Mouse (Mus musculus): ENCODE data around the gene Ssc4d.

Gene Ssc4d

GRCm38 (mm10) chr5:135935641-135936190 is 38.6 kb downstream of the Ssc4d start:
- no peak for DNase-seq

DNA sequence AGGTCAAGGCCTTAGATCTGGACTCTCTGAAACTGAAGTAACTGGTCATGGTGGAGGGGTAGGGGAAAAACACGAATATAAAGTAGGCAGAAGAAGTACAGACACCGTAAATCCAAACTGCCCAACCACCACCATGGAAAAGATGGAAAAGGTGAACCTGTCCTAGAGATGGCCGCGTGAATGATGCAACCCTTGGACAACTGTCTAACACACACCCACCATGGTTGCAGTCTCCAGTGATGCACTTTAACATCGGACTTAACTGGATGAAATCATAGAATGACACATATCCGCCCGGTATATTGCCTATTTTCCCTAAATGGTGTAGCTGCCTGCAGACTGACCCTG is 39.2 kb downstream of the Ssc4d start:
- DNase-seq = no peak

- DNase-seq = peak; percentile 99
Measured at GRCm38 (mm10) chr5:135934481-135935175, 39.7 kb downstream of the Ssc4d start, which contains the start of gene Ywhag. Ywhag (minus strand) TSS chr5:135934616.

- peak; percentile 91 for DNase-seq
Measured at GRCm38 (mm10) chr5:135933900-135934441, 40.4 kb downstream of the Ssc4d start.

GRCm38 (mm10) chr5:135933222-135933899 is 41.0 kb downstream of the Ssc4d start:
- DNase-seq = no peak

DNA sequence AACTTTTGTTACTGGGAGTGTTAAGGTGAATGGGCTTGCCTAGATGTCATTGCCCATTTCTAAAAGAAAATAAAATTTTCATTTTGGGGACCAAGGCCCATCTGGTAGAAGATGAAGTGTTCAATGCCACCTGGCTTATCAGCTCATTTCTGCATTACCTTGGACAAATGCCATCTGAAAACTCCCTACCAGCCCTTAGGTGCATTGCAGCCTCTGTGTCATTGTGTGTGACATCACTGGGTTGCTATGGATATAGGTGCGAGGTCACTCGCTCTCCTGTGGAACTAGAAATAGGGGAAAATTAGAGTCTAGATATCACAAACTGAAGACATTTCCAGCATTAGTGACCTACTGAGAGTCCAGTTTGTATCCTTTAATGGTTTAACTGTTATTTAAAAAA is 42.0 kb downstream of the Ssc4d start:
- DNase-seq = peak; percentile 38 to 53

DNA sequence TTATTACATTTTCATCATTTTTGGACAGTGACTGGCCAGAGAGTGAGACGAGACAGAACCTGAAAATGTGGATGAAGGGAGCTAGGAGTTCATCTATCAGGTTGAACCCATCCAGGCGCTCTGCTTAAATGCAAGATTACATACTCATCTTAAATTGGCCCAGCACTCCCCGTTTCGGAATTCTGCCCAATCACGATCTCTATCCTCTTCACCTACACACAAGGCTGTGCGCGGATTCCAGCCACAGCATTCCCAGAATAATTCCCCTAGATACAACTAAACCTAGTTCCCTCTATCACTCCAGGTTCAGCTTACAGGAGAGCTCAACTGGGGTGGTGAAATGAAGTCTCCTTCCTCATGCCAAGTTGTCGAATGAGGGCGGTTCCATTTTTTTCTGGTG is 42.8 kb downstream of the Ssc4d start:
- no peak for DNase-seq

DNA sequence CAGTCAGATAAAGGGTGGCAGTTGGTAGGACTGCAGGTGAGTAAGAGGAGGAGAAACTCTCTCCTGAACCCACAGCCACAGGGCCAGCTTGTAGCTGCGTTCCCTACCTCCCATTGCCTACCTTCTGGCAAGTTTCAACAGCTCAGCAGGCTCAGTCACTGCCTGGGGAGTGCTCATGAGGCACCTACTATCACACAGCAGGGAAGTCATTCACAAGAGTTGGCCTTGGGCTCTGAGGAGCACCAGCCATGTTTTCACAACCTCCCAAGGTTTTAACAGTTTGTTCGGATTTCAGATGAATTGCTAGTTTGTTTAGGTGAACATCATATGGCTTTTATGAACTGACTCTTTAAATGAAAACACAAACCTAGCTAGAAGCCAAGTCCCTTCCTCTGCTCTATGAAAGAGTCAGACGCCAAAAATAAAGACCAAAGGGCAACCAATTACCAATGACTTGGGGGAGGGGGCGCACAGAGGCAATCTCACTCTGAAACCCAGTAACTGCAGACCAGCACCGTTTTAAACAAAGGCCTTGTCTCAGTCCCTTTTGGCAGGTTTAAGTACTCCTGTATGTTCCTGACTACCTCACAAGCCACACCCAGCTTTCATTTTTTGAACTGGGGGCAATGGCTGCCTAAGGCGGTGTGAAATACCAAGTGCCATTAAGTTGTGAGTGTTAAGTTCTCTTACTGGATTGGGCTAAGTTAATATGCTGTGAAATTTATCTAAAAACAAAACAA is 44.5 kb downstream of the Ssc4d start:
- DNase-seq = no peak

DNA sequence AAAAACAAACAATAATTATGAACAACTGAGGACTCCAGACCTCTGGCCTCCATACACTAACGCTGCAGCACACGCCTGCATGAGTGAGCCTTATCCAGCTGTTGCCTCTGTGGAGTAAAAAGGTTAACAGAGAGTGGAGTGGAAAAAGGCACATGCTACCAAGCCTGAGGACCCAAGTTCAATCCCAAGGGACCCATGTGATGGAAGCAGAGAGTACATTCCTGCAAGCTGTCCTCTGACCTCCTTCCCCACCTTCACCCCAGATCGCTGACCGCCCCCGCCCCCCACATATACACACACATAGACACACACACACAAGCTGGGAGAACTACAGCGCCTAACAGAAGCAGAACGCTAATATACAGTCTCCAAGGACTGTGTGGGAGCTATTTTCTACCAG is 50.4 kb downstream of the Ssc4d start:
- no peak for DNase-seq

GRCm38 (mm10) chr5:135919902-135920301 is 54.4 kb downstream of the Ssc4d start:
- no peak for DNase-seq

- DNase-seq = no peak
Measured at GRCm38 (mm10) chr5:135918593-135918992, 55.7 kb downstream of the Ssc4d start.

DNA sequence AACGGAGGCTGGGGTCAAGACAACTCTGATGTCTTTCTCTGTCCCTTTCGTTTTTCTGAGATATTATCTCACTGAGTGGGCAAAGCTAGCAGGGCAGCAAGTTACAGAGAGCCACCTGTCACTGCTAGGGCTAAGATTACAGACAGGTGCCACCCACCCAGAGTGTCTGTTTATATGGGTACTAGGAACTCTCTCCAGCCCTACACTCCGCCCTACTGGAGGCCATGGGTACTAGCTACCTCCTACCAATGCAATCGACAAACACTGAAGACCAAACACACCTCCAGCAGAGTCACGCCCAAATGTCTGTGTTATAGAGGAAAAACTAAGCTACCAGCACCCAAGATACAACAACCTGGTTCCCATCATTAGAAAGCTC is 56.3 kb downstream of the Ssc4d start:
- DNase-seq = no peak

DNA sequence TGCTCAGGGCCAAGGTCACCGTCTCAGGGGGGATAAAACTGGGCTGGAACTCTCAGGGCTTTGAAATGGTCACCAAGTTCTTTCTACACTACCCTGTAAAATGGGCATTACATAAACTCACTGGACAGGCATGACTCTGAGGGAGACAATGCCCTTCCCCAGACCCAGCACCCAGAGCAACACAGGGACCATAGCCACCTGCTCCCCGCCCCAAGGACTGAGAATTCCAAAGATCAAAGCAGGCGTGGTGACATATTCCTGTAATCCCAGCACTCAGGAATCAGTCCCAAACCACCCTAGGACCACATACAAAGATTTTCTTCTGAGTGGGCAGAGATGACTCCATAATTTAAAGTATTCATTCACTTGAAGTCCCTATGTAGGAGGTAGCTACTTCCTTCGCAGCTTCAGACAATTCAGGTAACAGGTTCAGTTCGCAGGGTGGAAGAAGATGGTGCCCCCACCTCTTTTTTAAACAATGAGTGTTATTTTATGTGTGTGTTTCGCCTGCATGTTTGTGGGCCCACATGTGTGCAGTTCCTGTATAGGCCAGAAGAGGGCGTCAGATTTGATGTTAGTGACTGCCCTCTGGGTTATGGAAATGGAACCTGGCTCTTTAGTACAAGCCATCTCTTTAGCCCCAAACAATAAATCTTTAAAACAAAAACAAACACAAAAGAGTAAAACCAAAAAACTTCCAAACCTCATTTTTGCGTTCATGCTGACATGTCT is 56.8 kb downstream of the Ssc4d start:
- no peak for DNase-seq

GRCm38 (mm10) chr5:135916601-135917000 is 57.7 kb downstream of the Ssc4d start:
- peak; percentile 60 to 71 for DNase-seq

- DNase-seq = no peak
Measured at GRCm38 (mm10) chr5:135916051-135916565, 58.2 kb downstream of the Ssc4d start.

DNA sequence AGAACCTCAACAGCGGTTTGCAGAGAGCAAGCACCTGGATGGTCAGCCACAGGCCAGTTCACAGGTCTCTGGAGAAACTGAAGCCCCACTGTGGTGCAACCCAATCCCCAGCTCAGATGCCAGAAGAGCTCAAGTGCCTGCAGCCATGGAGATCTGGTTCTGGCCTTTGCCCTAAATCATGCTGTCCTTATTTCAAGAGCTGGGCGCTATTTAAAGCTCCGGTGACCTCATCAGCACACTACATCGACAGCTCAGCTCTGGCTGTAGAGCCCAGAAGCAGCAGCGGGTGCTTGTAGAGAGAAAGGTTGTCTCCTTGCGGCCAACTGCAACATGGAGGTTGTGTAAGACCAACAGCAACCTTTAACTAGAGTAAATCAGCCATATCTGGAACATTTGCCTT is 60.2 kb downstream of the Ssc4d start:
- DNase-seq = no peak

DNA sequence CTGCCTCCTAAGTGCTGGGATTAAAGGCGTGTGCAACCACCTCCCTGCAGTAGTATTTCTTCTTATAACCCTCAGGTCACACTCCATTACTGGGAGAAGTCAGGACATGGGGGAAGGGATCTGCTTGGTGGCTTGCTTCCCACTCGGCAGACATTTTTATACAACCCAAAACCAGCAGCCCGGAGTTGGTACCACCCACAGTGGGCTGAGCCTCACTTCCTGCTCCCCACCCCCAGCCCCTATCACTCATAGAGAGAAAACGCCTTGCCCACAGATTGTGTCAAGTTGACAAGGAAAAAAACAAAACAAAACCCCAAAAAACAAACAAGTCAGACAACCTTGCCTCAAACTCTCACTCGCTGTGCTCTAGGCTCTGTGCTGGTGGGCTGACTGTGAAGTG is 61.1 kb downstream of the Ssc4d start:
- no peak for DNase-seq

GRCm38 (mm10) chr5:135911633-135912220 is 62.6 kb downstream of the Ssc4d start:
- DNase-seq = no peak

DNA sequence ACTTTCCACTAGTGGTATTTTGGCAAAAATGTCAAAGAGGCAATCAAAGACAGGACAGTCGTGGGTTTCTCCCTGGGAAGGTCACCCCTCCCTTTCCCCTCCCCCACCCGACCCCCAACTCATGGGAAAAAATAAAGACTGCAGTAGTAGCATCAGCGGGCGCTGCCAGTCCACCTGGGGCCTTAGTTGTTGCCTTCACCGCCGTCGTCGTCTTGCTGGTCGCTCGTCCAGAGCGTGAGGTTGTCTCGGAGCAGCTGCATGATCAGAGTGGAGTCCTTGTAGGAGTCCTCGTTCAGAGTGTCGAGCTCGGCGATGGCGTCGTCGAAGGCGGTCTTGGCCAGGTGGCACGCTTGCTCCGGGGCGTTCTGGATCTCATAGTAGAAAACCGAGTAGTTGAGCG is 63.5 kb downstream of the Ssc4d start:
- no peak for DNase-seq

Data from cerebellum, postnatal 10 days (tissue).